Mouse (Mus musculus): ENCODE results near the gene H3f3b. TPM values are rescaled to one million over a fixed set of nuclear protein-coding genes. Genes with fewer than 3 reads are reported as not detected.

H3f3b gene
- total and polyA plus RNA-seq, 2 experiments from 2014 or later: 627 to 2,179 TPM

DNA sequence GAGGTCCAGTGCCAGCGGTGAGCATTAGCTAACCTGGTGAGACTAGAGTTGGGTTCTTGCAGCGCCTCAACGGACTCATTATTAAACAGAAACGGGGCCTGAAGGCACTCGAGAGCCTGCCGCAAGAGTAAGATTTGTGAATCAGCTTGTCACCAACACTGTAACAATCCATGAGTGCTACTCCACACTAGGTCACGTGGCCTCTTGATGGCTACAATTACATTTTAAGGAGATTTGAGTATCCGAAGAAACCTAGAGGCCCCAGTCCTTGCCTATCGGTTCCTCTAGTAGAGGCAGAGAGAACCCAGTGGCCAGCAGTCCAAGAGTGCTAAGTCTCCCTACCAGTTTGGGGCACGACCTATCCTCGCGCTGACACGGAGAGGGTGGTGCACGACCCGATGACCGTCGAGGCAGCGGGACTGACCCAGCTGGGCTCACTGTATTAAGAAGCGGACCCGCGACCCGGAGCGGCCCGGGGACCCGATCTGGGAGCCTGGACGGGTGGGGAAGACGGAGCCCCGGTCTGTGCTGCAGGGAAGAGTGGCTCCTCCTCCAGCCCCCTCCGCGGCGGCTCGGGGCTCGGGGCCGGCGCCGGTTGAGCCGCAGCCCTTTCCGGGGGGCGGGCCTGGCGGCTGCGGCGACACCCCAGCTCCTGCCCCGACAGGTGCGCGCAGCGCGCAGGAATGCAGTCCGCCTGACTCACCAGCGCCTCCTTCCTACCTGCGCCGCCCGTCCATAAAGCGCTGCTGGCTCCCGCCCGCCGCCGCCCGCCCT, 53.3 kb downstream of the H3f3b start, which contains the start of gene Itgb4:
Gene Itgb4 (plus strand): TSS at position 401 of the 774 bp plus-strand sequence.
- peak; percentile 19; the same call in 1 of the 2 replicates for TF ChIP-seq CTCF (IDR thresholded peaks at IDR 0.05; ENCODE audit: low read depth)
- DNase-seq (ENCODE audit: low spot score): peak; percentile 20
- Histone ChIP-seq H3K9ac (replicated peaks; ENCODE audit: low read length) (peak within 1 kb of the TSS; percentile 45), H3K27ac (0 out of 2 replicates have a peak within 1 kb of the TSS, but pooled peaks have one; percentile 3), H3K4me3 (ENCODE audit: low read length) (peak within 1 kb of the TSS; percentile 37), H3K9me3 (ENCODE audit: low read length) (no peaks in the 10 kb centered on the region), H3K4me1 (ENCODE audit: insufficient read depth, low read length) (0 out of 2 replicates have a peak, but pooled peaks cover 3% of the 10 kb centered on the region), H3K36me3 (ENCODE audit: insufficient read depth, low read length) (no peaks in the 10 kb centered on the region), H3K27me3 (ENCODE audit: insufficient read depth, low read length) (peaks cover 7% of the 10 kb centered on the region; the same call in 1 of the 2 replicates), H3K4me2 (ENCODE audit: low read depth, low read length) (peak within 1 kb of the TSS; percentile 61)
- ATAC-seq: peak; percentile 47
- 12% methylated on average over 50 of the region's 58 CpGs for WGBS

Other genes with a start within 250 kb of the H3f3b start
- gene Caskin2, start 214.3 kb downstream of the H3f3b start, total RNA-seq (2014; rRNA removed): 24.4 and 39.2 TPM in 2 replicates
- 7.7 and 8.0 TPM in 2 replicates for gene Caskin2, start 214.3 kb downstream of the H3f3b start, polyA plus RNA-seq (2015; fragmentation: Nextera tagmentation; extraction: Ambion mirVana)
- gene Tsen54, start 213.2 kb downstream of the H3f3b start, total RNA-seq (2014; rRNA removed): 22.5 and 34.6 TPM in 2 replicates
- 18.0 and 18.8 TPM in 2 replicates for gene Tsen54, start 213.2 kb downstream of the H3f3b start, polyA plus RNA-seq (2015; fragmentation: Nextera tagmentation; extraction: Ambion mirVana)
- 1.6 and 2.1 TPM in 2 replicates for gene Llgl2, start 203.9 kb downstream of the H3f3b start, total RNA-seq (2014; rRNA removed)
- 1.5 and 1.8 TPM in 2 replicates for gene Llgl2, start 203.9 kb downstream of the H3f3b start, polyA plus RNA-seq (2015; fragmentation: Nextera tagmentation; extraction: Ambion mirVana)
- gene Myo15b, start 169.6 kb downstream of the H3f3b start, total RNA-seq (2014; rRNA removed): 0.29 and 0.63 TPM in 2 replicates
- gene Myo15b, start 169.6 kb downstream of the H3f3b start, polyA plus RNA-seq (2015; fragmentation: Nextera tagmentation; extraction: Ambion mirVana): 0.20 and 0.45 TPM in 2 replicates
- gene Smim5, start 128.0 kb downstream of the H3f3b start, total RNA-seq (2014; rRNA removed): 2.0 and 2.5 TPM in 2 replicates
- gene Smim5, start 128.0 kb downstream of the H3f3b start, polyA plus RNA-seq (2015; fragmentation: Nextera tagmentation; extraction: Ambion mirVana): 2.7 and 3.7 TPM in 2 replicates
- gene Smim6, start 115.9 kb downstream of the H3f3b start, total RNA-seq (2014; rRNA removed): not detected in 2 replicates
- gene Smim6, start 115.9 kb downstream of the H3f3b start, polyA plus RNA-seq (2015; fragmentation: Nextera tagmentation; extraction: Ambion mirVana): 0.35 and 0.43 TPM in 2 replicates
- 46.4 and 52.8 TPM in 2 replicates for gene Sap30bp, start 94.7 kb downstream of the H3f3b start, total RNA-seq (2014; rRNA removed)
- gene Sap30bp, start 94.7 kb downstream of the H3f3b start, polyA plus RNA-seq (2015; fragmentation: Nextera tagmentation; extraction: Ambion mirVana): 39.2 and 42.8 TPM in 2 replicates
- 11.4 and 14.3 TPM in 2 replicates for gene Recql5, start 94.5 kb downstream of the H3f3b start, total RNA-seq (2014; rRNA removed)
- gene Recql5, start 94.5 kb downstream of the H3f3b start, polyA plus RNA-seq (2015; fragmentation: Nextera tagmentation; extraction: Ambion mirVana): 7.9 and 9.9 TPM in 2 replicates
- 1.7 and 3.1 TPM in 2 replicates for gene Itgb4, start 53.3 kb downstream of the H3f3b start, total RNA-seq (2014; rRNA removed)
- 2.2 and 2.8 TPM in 2 replicates for gene Itgb4, start 53.3 kb downstream of the H3f3b start, polyA plus RNA-seq (2015; fragmentation: Nextera tagmentation; extraction: Ambion mirVana)
- 51.5 and 52.3 TPM in 2 replicates for gene Galk1, start 15.2 kb downstream of the H3f3b start, total RNA-seq (2014; rRNA removed)
- gene Galk1, start 15.2 kb downstream of the H3f3b start, polyA plus RNA-seq (2015; fragmentation: Nextera tagmentation; extraction: Ambion mirVana): 60.3 and 61.7 TPM in 2 replicates
- gene Unk, start 2.4 kb upstream of the H3f3b start, total RNA-seq (2014; rRNA removed): 47.1 and 50.2 TPM in 2 replicates
- gene Unk, start 2.4 kb upstream of the H3f3b start, polyA plus RNA-seq (2015; fragmentation: Nextera tagmentation; extraction: Ambion mirVana): 22.8 and 24.5 TPM in 2 replicates
- gene Unc13d, start 50.0 kb upstream of the H3f3b start, total RNA-seq (2014; rRNA removed): 0.65 and 1.3 TPM in 2 replicates
- 0.65 and 0.96 TPM in 2 replicates for gene Unc13d, start 50.0 kb upstream of the H3f3b start, polyA plus RNA-seq (2015; fragmentation: Nextera tagmentation; extraction: Ambion mirVana)
- gene Wbp2, start 59.0 kb upstream of the H3f3b start, total RNA-seq (2014; rRNA removed): 146 and 171 TPM in 2 replicates
- 206 and 234 TPM in 2 replicates for gene Wbp2, start 59.0 kb upstream of the H3f3b start, polyA plus RNA-seq (2015; fragmentation: Nextera tagmentation; extraction: Ambion mirVana)
- 14.2 and 17.0 TPM in 2 replicates for gene Trim47, start 99.2 kb upstream of the H3f3b start, total RNA-seq (2014; rRNA removed)
- 9.5 and 10.1 TPM in 2 replicates for gene Trim47, start 99.2 kb upstream of the H3f3b start, polyA plus RNA-seq (2015; fragmentation: Nextera tagmentation; extraction: Ambion mirVana)
- 8.2 and 9.6 TPM in 2 replicates for gene Trim65, start 103.2 kb upstream of the H3f3b start, total RNA-seq (2014; rRNA removed)
- gene Trim65, start 103.2 kb upstream of the H3f3b start, polyA plus RNA-seq (2015; fragmentation: Nextera tagmentation; extraction: Ambion mirVana): 2.4 TPM in 2 replicates
- gene Mrpl38, start 110.9 kb upstream of the H3f3b start, total RNA-seq (2014; rRNA removed): 83.9 and 94.0 TPM in 2 replicates
- 71.9 and 73.3 TPM in 2 replicates for gene Mrpl38, start 110.9 kb upstream of the H3f3b start, polyA plus RNA-seq (2015; fragmentation: Nextera tagmentation; extraction: Ambion mirVana)
- gene Fbf1, start 140.2 kb upstream of the H3f3b start, total RNA-seq (2014; rRNA removed): 68.1 and 73.5 TPM in 2 replicates
- gene Fbf1, start 140.2 kb upstream of the H3f3b start, polyA plus RNA-seq (2015; fragmentation: Nextera tagmentation; extraction: Ambion mirVana): 33.8 and 35.3 TPM in 2 replicates
- gene Ten1, start 170.9 kb upstream of the H3f3b start, total RNA-seq (2014; rRNA removed): 66.6 and 74.8 TPM in 2 replicates
- 101 and 110 TPM in 2 replicates for gene Ten1, start 170.9 kb upstream of the H3f3b start, polyA plus RNA-seq (2015; fragmentation: Nextera tagmentation; extraction: Ambion mirVana)
- gene Acox1, start 171.1 kb upstream of the H3f3b start, total RNA-seq (2014; rRNA removed): 109 and 112 TPM in 2 replicates
- gene Acox1, start 171.1 kb upstream of the H3f3b start, polyA plus RNA-seq (2015; fragmentation: Nextera tagmentation; extraction: Ambion mirVana): 63.4 and 65.0 TPM in 2 replicates
- gene Evpl, start 210.1 kb upstream of the H3f3b start, total RNA-seq (2014; rRNA removed): 2.8 and 2.9 TPM in 2 replicates
- gene Evpl, start 210.1 kb upstream of the H3f3b start, polyA plus RNA-seq (2015; fragmentation: Nextera tagmentation; extraction: Ambion mirVana): 1.6 TPM in 2 replicates
- gene Srp68, start 246.3 kb upstream of the H3f3b start, total RNA-seq (2014; rRNA removed): 18.3 and 22.5 TPM in 2 replicates
- 50.4 and 50.8 TPM in 2 replicates for gene Srp68, start 246.3 kb upstream of the H3f3b start, polyA plus RNA-seq (2015; fragmentation: Nextera tagmentation; extraction: Ambion mirVana)